Mouse (Mus musculus) T-cell, adult 2 months (primary cell): ENCODE results near the gene Hoxd11.

ENCODE experiments used
- DNase-seq: peaks from one replicate; pipeline ENCODE4 v3.0.0; 2022; ENCODE audit warnings: low spot score

Hoxd11 gene

GRCm38 (mm10) chr2:74681594-74682531, 2.5 kb downstream of the Hoxd11 start:
- DNase-seq = no peak

- no peak for DNase-seq
Observed at GRCm38 (mm10) chr2:74682796-74683195, 3.4 kb downstream of the Hoxd11 start.

- no peak for DNase-seq
Observed at GRCm38 (mm10) chr2:74683471-74683951, 4.2 kb downstream of the Hoxd11 start.

- no peak for DNase-seq
Observed at GRCm38 (mm10) chr2:74684106-74684505, 4.7 kb downstream of the Hoxd11 start.

- no peak for DNase-seq
Observed at GRCm38 (mm10) chr2:74685059-74685603, 5.8 kb downstream of the Hoxd11 start.

- DNase-seq = no peak
Observed at GRCm38 (mm10) chr2:74686301-74686987, 7.1 kb downstream of the Hoxd11 start.

- DNase-seq = no peak
Observed at GRCm38 (mm10) chr2:74686988-74687697, 7.8 kb downstream of the Hoxd11 start.

- no peak for DNase-seq
Observed at GRCm38 (mm10) chr2:74687698-74688555, 8.6 kb downstream of the Hoxd11 start.

- DNase-seq = no peak
Observed at GRCm38 (mm10) chr2:74688795-74689573, 9.6 kb downstream of the Hoxd11 start.

- no peak for DNase-seq
Observed at GRCm38 (mm10) chr2:74689574-74690337, 10.4 kb downstream of the Hoxd11 start.

- DNase-seq = no peak
Observed at GRCm38 (mm10) chr2:74690338-74690716, 11.0 kb downstream of the Hoxd11 start.

GRCm38 (mm10) chr2:74691022-74691951, 11.9 kb downstream of the Hoxd11 start, which contains the start of gene Hoxd10:
Hoxd10 (plus strand) TSS chr2:74691924.
- DNase-seq = no peak

- no peak for DNase-seq
Observed at GRCm38 (mm10) chr2:74691995-74692807, 12.8 kb downstream of the Hoxd11 start.

- DNase-seq = no peak
Observed at GRCm38 (mm10) chr2:74692808-74693431, 13.6 kb downstream of the Hoxd11 start.

GRCm38 (mm10) chr2:74693432-74693827, 14.1 kb downstream of the Hoxd11 start:
- no peak for DNase-seq

- no peak for DNase-seq
Observed at GRCm38 (mm10) chr2:74694066-74694465, 14.7 kb downstream of the Hoxd11 start.

- DNase-seq = no peak
Observed at GRCm38 (mm10) chr2:74695383-74695782, 16.0 kb downstream of the Hoxd11 start.
